Mouse (Mus musculus) bone marrow macrophage, adult 2 months (primary cell): ENCODE measurements around the gene Fndc3b.

Experiments
- CTCF ChIP-seq: IDR thresholded peaks from 2 replicates; pipeline ENCODE4 v1.5.1; 2012; ENCODE audit warnings: low read depth, mild to moderate bottlenecking, low read length, moderate library complexity
- POLR2A ChIP-seq: IDR thresholded peaks from 2 replicates; pipeline ENCODE4 v1.6.1; 2012; ENCODE audit warnings: mild to moderate bottlenecking, low read depth, low read length, borderline replicate concordance

- TF ChIP-seq POLR2A (no peak), CTCF (no peak)
Measured at GRCm38 (mm10) chr3:27530370-27530769, 180.7 kb downstream of the Fndc3b start.
